Mouse (Mus musculus) activated CD4-positive, CD25-positive, alpha-beta regulatory T cell (primary cell): ENCODE results near the gene Prmt1. TPM values are rescaled to one million over a fixed set of nuclear protein-coding genes. Genes with fewer than 3 reads are reported as not detected.

Experiments
- polyA plus RNA-seq, 2 experiments: library from polyadenylated mRNA; unstranded; fragments of 100-300 nt; shearing (Covaris generic); gene quantifications; one replicate each; pipeline ENCODE4 v1.2.1; 2017

The Prmt1 gene
- polyA plus RNA-seq, result 100 to 1,000 TPM; 138 to 219 TPM

GRCm38 (mm10) chr7:44986192-44986878 lies at the start of gene Prmt1:
Prmt1 (minus strand) TSS chr7:44986568.

GRCm38 (mm10) chr7:45017242-45018061 lies 31.1 kb upstream of the Prmt1 start, which contains the start of gene Rras:
Rras (plus strand) TSS chr7:45017961.

DNA sequence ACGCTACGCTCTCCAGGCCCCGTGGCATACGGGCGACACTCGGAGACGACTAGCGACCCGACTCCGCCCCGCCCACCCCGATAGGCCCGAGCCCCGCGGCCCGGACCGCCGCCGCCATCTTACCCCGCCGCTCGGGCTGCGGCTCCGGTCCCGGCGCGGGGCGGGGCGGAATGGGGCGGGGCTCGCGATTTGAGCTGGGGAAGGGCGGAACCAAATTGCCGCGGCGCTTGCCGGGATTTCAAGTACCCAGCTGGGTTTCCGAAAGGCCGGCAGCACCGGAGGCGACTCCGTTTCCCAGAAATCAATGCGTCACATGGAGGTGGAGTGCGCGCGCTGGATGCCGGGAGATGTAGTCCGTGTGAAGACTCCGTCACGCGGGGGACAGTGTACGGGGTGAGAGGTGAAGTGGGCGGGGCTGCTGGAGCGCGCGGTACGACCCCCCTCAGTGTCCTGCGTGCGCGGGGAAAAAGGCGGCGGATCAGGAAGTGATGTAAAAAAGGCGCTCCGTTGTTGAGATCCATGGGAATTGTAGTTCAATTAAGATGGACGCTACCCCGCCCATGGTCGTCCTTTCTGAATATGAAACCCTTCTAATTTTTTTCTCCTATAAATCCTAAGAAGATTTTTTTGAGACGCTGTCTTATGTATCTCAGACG lies 29.7 kb upstream of the Prmt1 start, which contains the start of gene Scaf1:
Scaf1 (minus strand) TSS at position 407 of the 656 bp plus-strand sequence.

GRCm38 (mm10) chr7:44998501-44998955 lies 12.2 kb upstream of the Prmt1 start, which contains the start of gene Bcl2l12:
Bcl2l12 (minus strand) TSS chr7:44998712.

GRCm38 (mm10) chr7:44997231-44997939 lies 11.0 kb upstream of the Prmt1 start, which contains the start of gene Irf3:
Irf3 (plus strand) TSS chr7:44997648.

GRCm38 (mm10) chr7:44974383-44975116 lies 11.8 kb downstream of the Prmt1 start, which contains the start of gene Cpt1c:
Cpt1c (minus strand) TSS chr7:44974851.

GRCm38 (mm10) chr7:44942904-44943303 lies 43.5 kb downstream of the Prmt1 start, which contains the start of gene Tsks:
Tsks (plus strand) TSS chr7:44943204.

DNA sequence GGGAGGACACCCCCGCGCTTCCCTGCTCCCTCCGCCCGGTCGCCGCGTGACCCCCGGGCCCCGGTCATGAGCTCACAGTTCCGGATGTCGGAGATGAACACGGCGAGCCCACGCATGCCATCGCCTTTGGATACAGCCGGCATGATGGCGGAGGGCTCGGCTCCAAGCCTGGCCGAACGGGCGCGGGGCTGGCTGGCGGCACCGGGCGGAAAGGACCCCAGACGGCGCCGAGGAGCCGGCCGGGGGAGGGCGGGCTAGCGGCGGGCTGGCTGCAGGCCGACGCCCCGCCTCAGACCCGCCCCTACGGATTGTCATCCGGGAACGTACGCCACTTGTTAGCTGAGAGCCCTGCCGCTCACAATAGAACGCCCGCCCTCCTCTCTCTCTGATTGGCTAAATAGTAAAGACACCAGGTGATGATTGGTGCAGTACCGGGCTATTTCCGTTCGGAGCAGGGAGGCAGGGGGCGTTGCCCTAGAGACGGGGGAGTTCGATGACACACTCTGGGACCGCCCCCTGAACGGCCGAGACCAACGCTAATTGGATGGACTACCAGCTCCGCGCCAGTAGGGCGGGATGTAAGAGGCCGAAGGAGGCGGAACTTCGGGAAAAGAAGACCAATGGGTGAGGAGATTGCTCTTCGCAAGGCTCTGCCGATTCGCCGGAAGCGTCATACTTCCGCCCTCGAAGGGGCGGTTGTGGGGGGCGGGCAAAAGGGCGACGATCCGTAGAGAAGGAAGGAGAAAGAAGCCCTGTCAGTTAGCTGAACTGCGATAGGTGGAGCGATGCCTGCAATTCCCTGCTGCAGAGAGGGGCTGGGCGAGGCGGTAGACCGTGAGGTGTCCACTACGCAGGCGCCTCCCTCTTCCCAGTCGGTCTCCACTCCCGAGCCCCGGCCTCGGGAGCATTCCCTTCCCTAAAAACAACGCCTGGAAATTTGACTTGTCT lies 56.9 kb downstream of the Prmt1 start, which contains the start of gene Ap2a1:
Ap2a1 (minus strand) TSS at position 293 of the 948 bp plus-strand sequence.

Other genes starting within 250 kb of the Prmt1 start
- 10 to 100 TPM; 90.6 to 99.8 TPM for gene Vrk3, start 238.2 kb downstream of the Prmt1 start, polyA plus RNA-seq
- gene Zfp473, start 235.5 kb downstream of the Prmt1 start, polyA plus RNA-seq, result under 1 TPM; 0.38 to 0.87 TPM
- gene Nup62, start 170.5 kb downstream of the Prmt1 start, polyA plus RNA-seq, result 10 to 100 TPM; 43.6 to 48.6 TPM
- 1 to 10 TPM; 1.6 to 5.2 TPM for gene Il4i1, start 170.2 kb downstream of the Prmt1 start, polyA plus RNA-seq
- gene Atf5, start 169.9 kb downstream of the Prmt1 start, polyA plus RNA-seq, result under 1 TPM; 0.32 to 0.52 TPM
- 10 to 100 TPM; 18.0 to 26.0 TPM for gene Akt1s1, start 137.6 kb downstream of the Prmt1 start, polyA plus RNA-seq
- 10 to 100 TPM; 59.0 to 77.7 TPM for gene Tbc1d17, start 137.5 kb downstream of the Prmt1 start, polyA plus RNA-seq
- 10 to 100 TPM; 68.0 to 97.8 TPM for gene Pnkp, start 129.4 kb downstream of the Prmt1 start, polyA plus RNA-seq
- gene Ptov1, start 116.8 kb downstream of the Prmt1 start, polyA plus RNA-seq, result 10 to 100 TPM; 19.1 to 21.8 TPM
- gene Med25, start 93.9 kb downstream of the Prmt1 start, polyA plus RNA-seq, result 10 to 100 TPM; 53.6 TPM
- gene Fuz, start 90.5 kb downstream of the Prmt1 start, polyA plus RNA-seq, result 10 to 100 TPM; 28.0 to 39.1 TPM
- 10 to 100 TPM; 49.1 to 61.7 TPM for gene Ap2a1, start 57.1 kb downstream of the Prmt1 start, polyA plus RNA-seq
- gene Tsks, start 43.4 kb downstream of the Prmt1 start, polyA plus RNA-seq, result under 1 TPM; 0.14 to 0.18 TPM
- under 1 TPM; 0.28 to 0.44 TPM for gene Cpt1c, start 11.7 kb downstream of the Prmt1 start, polyA plus RNA-seq
- 100 to 1,000 TPM; 173 to 194 TPM for gene Irf3, start 11.1 kb upstream of the Prmt1 start, polyA plus RNA-seq
- gene Bcl2l12, start 12.1 kb upstream of the Prmt1 start, polyA plus RNA-seq, result 10 to 100 TPM; 24.3 to 26.9 TPM
- 10 to 100 TPM; 30.1 to 38.3 TPM for gene Scaf1, start 29.8 kb upstream of the Prmt1 start, polyA plus RNA-seq
- 10 to 100 TPM; 21.5 to 34.7 TPM for gene Rras, start 31.4 kb upstream of the Prmt1 start, polyA plus RNA-seq
- 1 to 10 TPM; 3.3 to 6.1 TPM for gene Prr12, start 66.3 kb upstream of the Prmt1 start, polyA plus RNA-seq
- 100 to 1,000 TPM; 130 to 137 TPM for gene Nosip, start 75.9 kb upstream of the Prmt1 start, polyA plus RNA-seq
- 1 to 10 TPM; 1.9 to 2.7 TPM for gene Prrg2, start 76.1 kb upstream of the Prmt1 start, polyA plus RNA-seq
- gene Rcn3, start 105.7 kb upstream of the Prmt1 start, polyA plus RNA-seq, result 10 to 100 TPM in 1 of 2 experiments, 1 to 10 TPM in 1; 5.2 to 16.8 TPM
- gene Fcgrt, start 117.3 kb upstream of the Prmt1 start, polyA plus RNA-seq, result 10 to 100 TPM in 1 of 2 experiments, 1 to 10 TPM in 1; 1.6 to 18.5 TPM
- 1,000 to 10,000 TPM; 2,309 to 3,648 TPM for gene Rps11, start 137.9 kb upstream of the Prmt1 start, polyA plus RNA-seq
- gene Rpl13a, start 142.2 kb upstream of the Prmt1 start, polyA plus RNA-seq, result 1,000 to 10,000 TPM; 2,307 to 3,859 TPM
- not detected for gene Gm45713, start 149.7 kb upstream of the Prmt1 start, polyA plus RNA-seq
- gene Flt3l, start 149.9 kb upstream of the Prmt1 start, polyA plus RNA-seq, result 100 to 1,000 TPM; 263 to 410 TPM
- 10 to 100 TPM; 57.0 to 66.8 TPM for gene Pih1d1, start 167.7 kb upstream of the Prmt1 start, polyA plus RNA-seq
- gene Aldh16a1, start 168.0 kb upstream of the Prmt1 start, polyA plus RNA-seq, result 10 to 100 TPM; 41.4 to 60.4 TPM
- under 1 TPM; 0.45 to 0.72 TPM for gene Slc17a7, start 177.4 kb upstream of the Prmt1 start, polyA plus RNA-seq
- not detected for gene Gfy, start 193.0 kb upstream of the Prmt1 start, polyA plus RNA-seq
- not detected for gene Pth2, start 194.4 kb upstream of the Prmt1 start, polyA plus RNA-seq
- gene Ccdc155, start 218.3 kb upstream of the Prmt1 start, polyA plus RNA-seq, result under 1 TPM; 0.07 to 0.10 TPM
- 10 to 100 TPM in 1 of 2 experiments, 1 to 10 TPM in 1; 9.8 to 26.8 TPM for gene Dkkl1, start 225.6 kb upstream of the Prmt1 start, polyA plus RNA-seq
- gene Tead2, start 229.2 kb upstream of the Prmt1 start, polyA plus RNA-seq, result 1 to 10 TPM; 2.6 to 4.0 TPM